Mouse (Mus musculus) heart, adult 2 months (tissue): ENCODE results near the gene Ntrk3. TPM values are rescaled to one million over a fixed set of nuclear protein-coding genes. Genes with fewer than 3 reads are reported as not detected.

Experiments used
- DNase-seq, 2 experiments: peaks; one replicate each; pipeline ENCODE4 v3.0.0; 2021
- H3K27ac ChIP-seq: fragments of 200-600 bp; 2 replicates; pipeline ENCODE4 v1.8.1; 2022
- H3K27me3 ChIP-seq: fragments of 200-500 bp; 2 replicates; pipeline ENCODE4 v1.6.1; 2012; ENCODE audit warnings: mild to moderate bottlenecking, low read length, inconsistent platforms, mixed read lengths; ENCODE audit not compliant: control insufficient read depth, insufficient read depth
- H3K36me3 ChIP-seq: fragments of 200-500 bp; 2 replicates; pipeline ENCODE4 v1.6.1; 2012; ENCODE audit warnings: low read length, inconsistent platforms; ENCODE audit not compliant: control insufficient read depth, insufficient read depth
- H3K4me1 ChIP-seq: fragments of 200-500 bp; 2 replicates; pipeline ENCODE4 v1.6.1; 2011; ENCODE audit warnings: low read length; ENCODE audit not compliant: control insufficient read depth, insufficient read depth
- H3K4me3 ChIP-seq: fragments of 200-600 bp; 2 replicates; pipeline ENCODE4 v1.8.1; 2022
- H3K79me2 ChIP-seq: fragments of 200-500 bp; replicated peaks from 2 replicates; pipeline ENCODE4 v1.6.1; 2012; ENCODE audit warnings: mild to moderate bottlenecking, inconsistent platforms, low read length, moderate library complexity, mixed read lengths; ENCODE audit not compliant: control insufficient read depth, insufficient read depth
- H3K9ac ChIP-seq: fragments of 200-500 bp; 2 replicates; pipeline ENCODE4 v1.6.1; 2012; ENCODE audit warnings: low read depth, mild to moderate bottlenecking, control low read depth, inconsistent platforms, low read length, mixed read lengths
- CTCF ChIP-seq: fragments of 200-600 bp; IDR thresholded peaks from 2 replicates; pipeline ENCODE4 v1.8.1; 2022; ENCODE audit warnings: antibody characterized with exemption, mild to moderate bottlenecking, moderate library complexity
- EP300 ChIP-seq: fragments of 200-500 bp; IDR thresholded peaks from 2 replicates; pipeline ENCODE4 v1.6.1; 2011; ENCODE audit warnings: low read depth, low read length, control low read depth; ENCODE audit not compliant: insufficient read depth
- POLR2A ChIP-seq: fragments of 200-500 bp; IDR thresholded peaks from 2 replicates; pipeline ENCODE4 v1.6.1; 2011; ENCODE audit warnings: mild to moderate bottlenecking, low read depth, low read length, control low read depth; ENCODE audit not compliant: insufficient read depth
- WGBS: fragments of 180-500 bp; shearing (Covaris S2); methylation state at CpG from one replicate; pipeline ENCODE4 v1.1.7; 2018; 5-methylcytosine and 5-hydroxymethylcytosine counted together
- intact Hi-C: fragments of 180-260 bp; cut with DNase I; formaldehyde crosslinking; loops from one replicate; pipeline ENCODE4 v1.15.1; 2025
- polyA plus RNA-seq: library from polyadenylated mRNA; depleted of rRNA; stranded (reverse); fragments of >200 nt; gene quantifications from 2 replicates; pipeline ENCODE4 v1.2.3, GENCODE M21; 2012
- total RNA-seq, 2 experiments: library from RNA; stranded (reverse); gene quantifications; 2 replicates each; pipeline ENCODE4 v1.2.3; 2021

Gene Ntrk3
- total and polyA plus RNA-seq, 3 experiments = 1.4 to 9.1 (median 1.8) TPM

DNA sequence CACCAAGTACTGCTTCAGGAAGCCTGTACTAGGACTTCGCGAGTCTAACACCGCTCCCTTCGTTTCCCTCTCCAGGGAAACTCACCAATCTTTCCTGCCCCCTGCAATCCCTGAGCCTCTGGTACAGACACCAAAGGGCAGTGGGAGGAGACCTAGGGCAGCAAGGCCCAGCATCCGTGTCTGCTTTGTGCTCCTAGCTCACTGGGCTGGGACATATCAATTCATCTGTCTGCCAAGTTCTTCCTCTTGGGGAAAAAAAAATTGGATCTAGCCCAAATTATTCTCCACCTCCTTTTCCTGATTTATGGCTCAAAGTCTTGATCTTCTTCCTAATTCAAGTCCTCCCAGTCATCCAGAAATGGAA, 168.6 kb downstream of the Ntrk3 start:
- WGBS = 9% methylated on average over 5 of the region's 5 CpGs
- DNase-seq = no peak
- Histone ChIP-seq H3K4me1 (no peaks in the 10 kb centered on the region), H3K36me3 (no peaks in the 10 kb centered on the region), H3K27ac (no peak overlapping the region), H3K9ac (no peak overlapping the region), H3K79me2 (no peaks in the 10 kb centered on the region), H3K4me3 (no peak overlapping the region), H3K27me3 (no peaks in the 10 kb centered on the region)
- TF ChIP-seq CTCF (no peak), EP300 (no peak), POLR2A (no peak)
- intact Hi-C loops = loop anchor here (5.0 kb wide), 3 partner anchors 127 to 212 kb away; no protein-coding TSS in a partner anchor

- Histone ChIP-seq H3K79me2 (no peaks in the 10 kb centered on the region), H3K4me1 (no peaks in the 10 kb centered on the region), H3K9ac (no peak overlapping the region), H3K27ac (no peak overlapping the region), H3K27me3 (no peaks in the 10 kb centered on the region), H3K36me3 (no peaks in the 10 kb centered on the region), H3K4me3 (no peak overlapping the region)
- intact Hi-C loops = loop anchor here (5.0 kb wide), 3 partner anchors 126 to 211 kb away; no protein-coding TSS in a partner anchor
- peak; percentile 57 to 66 for DNase-seq
- peak; percentile 87 for TF ChIP-seq CTCF
- no peak for TF ChIP-seq EP300
- WGBS = 10% methylated on average over 16 of the region's 16 CpGs
These were observed 169.2 kb downstream of the Ntrk3 start for GRCm38 (mm10) chr7:78568411-78569254.

GRCm38 (mm10) chr7:78566617-78567016, 171.2 kb downstream of the Ntrk3 start:
- TF ChIP-seq POLR2A (no peak), EP300 (no peak), CTCF (peak; percentile 85)
- Histone ChIP-seq H3K9ac (no peak overlapping the region), H3K36me3 (no peaks in the 10 kb centered on the region), H3K27me3 (no peaks in the 10 kb centered on the region), H3K4me1 (no peaks in the 10 kb centered on the region), H3K4me3 (no peak overlapping the region), H3K79me2 (no peaks in the 10 kb centered on the region), H3K27ac (no peak overlapping the region)
- intact Hi-C loops = loop anchor here (2.0 to 5.0 kb wide), 4 partner anchors 124 to 272 kb away; no protein-coding TSS in a partner anchor
- DNase-seq = no peak
- 39% methylated on average over 3 of the region's 3 CpGs for WGBS

- intact Hi-C loops = loop anchor here (5.0 kb wide), 3 partner anchors 123 to 208 kb away; no protein-coding TSS in a partner anchor
- H3K4me3 ChIP-seq = no peak overlapping the region
- H3K27me3 ChIP-seq = no peaks in the 10 kb centered on the region
- H3K27ac ChIP-seq = no peak overlapping the region
- no peak for TF ChIP-seq POLR2A
- TF ChIP-seq EP300 = no peak
- TF ChIP-seq CTCF = no peak
- 88% methylated on average over 3 of the region's 3 CpGs for WGBS
- H3K36me3 ChIP-seq = no peaks in the 10 kb centered on the region
- no peaks in the 10 kb centered on the region for H3K4me1 ChIP-seq
- no peaks in the 10 kb centered on the region for H3K79me2 ChIP-seq
- no peak overlapping the region for H3K9ac ChIP-seq
- DNase-seq = no peak
These were observed 172.4 kb downstream of the Ntrk3 start for GRCm38 (mm10) chr7:78565386-78565785.

DNA sequence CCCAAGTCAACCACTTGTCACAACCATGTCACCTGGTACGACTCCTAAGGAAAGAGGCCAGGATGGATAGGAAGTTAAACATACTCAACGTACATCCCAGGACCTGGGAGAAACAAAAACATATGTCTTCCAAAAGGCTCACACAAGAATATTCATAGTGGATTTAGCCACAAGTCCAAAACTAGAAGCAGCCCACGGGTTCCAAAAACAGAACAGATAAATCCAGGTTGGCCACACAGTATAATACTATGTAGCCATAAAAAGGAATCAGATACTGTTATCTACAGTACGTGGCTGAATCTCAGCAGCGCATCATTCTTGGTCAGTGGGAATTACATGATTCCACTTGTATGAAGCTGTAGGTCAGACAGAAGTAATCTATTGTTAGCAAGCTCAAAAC, 179.3 kb downstream of the Ntrk3 start:
- no peak for DNase-seq
- 75% methylated on average over 5 of the region's 5 CpGs for WGBS
- no peak overlapping the region for H3K9ac ChIP-seq
- H3K27me3 ChIP-seq = no peaks in the 10 kb centered on the region
- intact Hi-C loops = no loop called here
- no peaks in the 10 kb centered on the region for H3K79me2 ChIP-seq
- TF ChIP-seq CTCF (no peak), EP300 (no peak), POLR2A (no peak)
- no peak overlapping the region for H3K27ac ChIP-seq
- H3K4me1 ChIP-seq = no peaks in the 10 kb centered on the region
- H3K4me3 ChIP-seq = no peak overlapping the region
- H3K36me3 ChIP-seq = no peaks in the 10 kb centered on the region

DNA sequence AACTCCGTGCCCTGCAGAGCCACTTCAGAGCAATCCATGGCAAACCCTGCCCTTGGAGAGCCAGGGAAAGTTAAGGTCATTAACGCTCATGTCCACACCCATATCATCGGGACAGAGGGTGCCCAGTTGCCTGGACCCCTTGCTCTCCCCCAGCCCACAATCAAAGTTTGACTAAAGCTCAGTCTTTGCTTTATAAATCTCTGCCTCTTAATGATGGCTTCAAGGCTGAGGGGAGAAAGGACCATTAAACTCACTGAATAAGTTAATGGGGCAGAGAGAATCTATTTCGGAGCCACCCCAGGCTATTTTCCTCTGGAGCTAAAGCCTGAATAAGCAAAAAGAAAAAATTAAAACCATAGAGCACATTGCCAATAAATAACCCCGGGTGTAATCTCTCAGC, 182.3 kb downstream of the Ntrk3 start:
- Histone ChIP-seq H3K27ac (no peak overlapping the region), H3K9ac (no peak overlapping the region), H3K36me3 (no peaks in the 10 kb centered on the region), H3K27me3 (no peaks in the 10 kb centered on the region), H3K4me1 (no peaks in the 10 kb centered on the region), H3K4me3 (no peak overlapping the region), H3K79me2 (no peaks in the 10 kb centered on the region)
- 71% methylated on average over 5 of the region's 5 CpGs for WGBS
- intact Hi-C loops = no loop called here
- TF ChIP-seq EP300 (no peak), POLR2A (no peak), CTCF (no peak)
- DNase-seq = no peak
